Mouse (Mus musculus) cerebellum, postnatal 10 days (tissue): Measurements from ENCODE around the gene Kcnk12.

ENCODE experiments used
- DNase-seq, 2 experiments: peaks; one replicate each; pipeline ENCODE4 v3.0.0; 2021; ENCODE audit warnings: mixed read lengths in 2 of 2

Kcnk12 gene

GRCm38 (mm10) chr17:87785721-87786120, 12.1 kb downstream of the Kcnk12 start:
- no peak for DNase-seq

DNA sequence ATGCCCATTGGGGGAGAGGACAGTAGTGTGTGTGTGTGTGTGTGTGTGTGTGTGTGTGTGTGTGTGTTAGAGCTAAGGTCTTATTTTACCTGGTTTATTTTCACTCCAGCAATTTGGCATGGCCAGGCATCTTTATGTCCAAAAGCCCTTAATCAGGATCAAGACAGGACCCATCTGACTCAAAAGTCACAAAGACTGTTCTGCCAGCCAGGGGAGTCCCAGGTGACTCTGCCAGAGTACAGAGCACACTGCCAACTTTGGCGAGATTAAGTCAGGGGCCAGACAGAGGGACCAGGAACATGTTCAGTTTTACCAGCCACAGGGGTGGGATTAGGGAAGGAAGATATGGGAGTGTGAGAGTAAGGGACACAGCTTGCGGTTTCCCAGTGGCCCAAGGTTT, 12.9 kb downstream of the Kcnk12 start:
- no peak for DNase-seq

DNA sequence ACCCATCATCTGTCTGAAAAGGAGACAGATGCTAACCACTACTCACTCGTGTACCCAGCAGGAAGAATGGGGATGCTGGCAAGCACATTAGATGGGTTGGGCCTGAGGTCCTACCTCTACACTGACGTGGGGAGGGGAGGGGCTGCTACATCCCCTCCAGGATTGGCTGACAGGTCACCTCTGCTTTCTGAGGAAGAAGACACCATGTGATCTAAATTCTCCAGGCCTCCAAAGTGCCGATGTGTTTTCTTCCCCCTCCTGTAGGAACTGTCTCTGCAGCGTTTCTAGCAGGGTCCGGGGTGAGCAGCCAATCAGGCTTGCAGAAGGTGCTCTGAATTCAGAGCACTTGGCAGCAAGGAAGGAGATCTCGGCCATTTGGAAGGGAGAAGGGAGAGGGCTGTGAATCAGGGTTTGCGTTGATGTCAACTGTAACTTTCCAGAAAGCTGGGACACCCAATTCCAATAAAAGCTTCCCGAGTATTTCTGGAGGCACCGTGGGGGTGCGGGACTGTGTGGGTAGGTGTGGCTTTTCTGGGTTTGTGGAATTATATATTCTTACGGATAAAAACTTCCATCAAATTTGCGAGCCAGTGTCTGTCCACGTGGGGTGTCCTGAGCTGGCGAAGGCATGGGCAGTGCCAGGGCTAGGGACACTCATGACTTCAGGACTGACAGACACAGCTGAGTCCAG, 13.5 kb downstream of the Kcnk12 start:
- peak; percentile 57 to 61 for DNase-seq

DNA sequence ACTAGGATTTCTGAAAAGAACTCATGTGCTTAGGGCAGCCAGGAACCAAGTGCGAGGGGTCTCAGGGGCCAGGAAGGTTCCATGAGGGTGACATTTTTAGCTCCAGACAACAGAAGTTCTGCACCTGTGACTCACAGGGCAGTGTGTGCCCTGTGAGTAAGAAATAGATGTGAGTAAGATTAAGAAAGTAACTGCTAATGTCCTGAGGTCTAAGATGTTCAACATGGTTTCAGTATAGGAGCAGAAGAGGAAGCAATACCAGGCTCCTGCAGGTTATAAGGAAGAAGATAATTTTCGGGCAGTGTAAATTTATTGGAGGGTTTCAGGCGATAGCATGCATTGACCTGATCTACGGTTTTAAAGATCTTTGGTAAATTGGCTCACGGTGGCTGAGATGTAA, 16.6 kb downstream of the Kcnk12 start:
- no peak for DNase-seq

DNA sequence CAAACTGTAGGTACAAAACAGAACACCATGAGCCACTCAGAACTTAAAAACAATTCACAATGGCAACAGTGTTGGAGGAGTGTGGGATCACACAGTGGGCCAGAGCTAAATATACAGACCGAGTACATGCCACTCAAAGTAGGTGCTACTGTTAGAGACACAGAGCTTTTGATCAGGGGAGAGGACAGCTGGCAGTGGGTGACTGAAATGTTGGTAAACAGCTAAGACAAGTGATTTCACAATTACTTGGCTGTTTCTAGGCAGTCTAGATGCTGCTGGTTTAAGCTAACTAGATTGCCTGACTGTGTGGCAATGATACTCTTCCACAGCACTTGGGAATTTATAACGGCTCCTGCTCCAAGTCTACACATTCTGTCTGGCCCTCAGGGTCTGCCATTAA, 17.6 kb downstream of the Kcnk12 start:
- DNase-seq, result no peak

- DNase-seq, result no peak
These were observed 22.8 kb downstream of the Kcnk12 start for GRCm38 (mm10) chr17:87774982-87775381.

GRCm38 (mm10) chr17:87773175-87773574, 24.6 kb downstream of the Kcnk12 start:
- DNase-seq, result no peak

GRCm38 (mm10) chr17:87770766-87771165, 27.0 kb downstream of the Kcnk12 start:
- DNase-seq, result peak; percentile 88 to 90

- peak in 1 of 2 experiments; percentile 55 for DNase-seq
These were observed 30.9 kb downstream of the Kcnk12 start for GRCm38 (mm10) chr17:87766888-87767287.

GRCm38 (mm10) chr17:87765031-87765430, 32.8 kb downstream of the Kcnk12 start:
- DNase-seq, result peak in 1 of 2 experiments; percentile 50

DNA sequence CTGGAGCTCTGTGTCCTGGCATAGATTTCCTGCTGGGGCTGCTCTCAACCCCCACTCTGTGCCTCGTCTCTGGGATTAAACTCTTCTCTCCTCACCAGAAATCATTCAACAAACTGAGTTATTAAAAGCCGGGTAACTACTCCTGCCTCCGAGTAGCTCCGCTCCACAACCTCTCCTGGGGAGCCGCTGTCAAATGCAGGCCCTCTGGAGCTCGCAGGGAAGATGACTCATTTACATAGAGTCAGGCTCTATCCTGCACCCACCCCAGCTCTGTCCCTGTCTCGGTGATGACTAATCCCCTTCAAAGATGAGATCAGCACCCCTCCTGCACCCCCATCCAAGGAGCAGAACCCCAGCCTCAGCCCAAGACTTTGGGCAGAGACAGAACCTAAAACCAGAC, 34.6 kb downstream of the Kcnk12 start:
- no peak for DNase-seq

GRCm38 (mm10) chr17:87760315-87760714, 37.5 kb downstream of the Kcnk12 start:
- peak; percentile 49 to 52 for DNase-seq

DNA sequence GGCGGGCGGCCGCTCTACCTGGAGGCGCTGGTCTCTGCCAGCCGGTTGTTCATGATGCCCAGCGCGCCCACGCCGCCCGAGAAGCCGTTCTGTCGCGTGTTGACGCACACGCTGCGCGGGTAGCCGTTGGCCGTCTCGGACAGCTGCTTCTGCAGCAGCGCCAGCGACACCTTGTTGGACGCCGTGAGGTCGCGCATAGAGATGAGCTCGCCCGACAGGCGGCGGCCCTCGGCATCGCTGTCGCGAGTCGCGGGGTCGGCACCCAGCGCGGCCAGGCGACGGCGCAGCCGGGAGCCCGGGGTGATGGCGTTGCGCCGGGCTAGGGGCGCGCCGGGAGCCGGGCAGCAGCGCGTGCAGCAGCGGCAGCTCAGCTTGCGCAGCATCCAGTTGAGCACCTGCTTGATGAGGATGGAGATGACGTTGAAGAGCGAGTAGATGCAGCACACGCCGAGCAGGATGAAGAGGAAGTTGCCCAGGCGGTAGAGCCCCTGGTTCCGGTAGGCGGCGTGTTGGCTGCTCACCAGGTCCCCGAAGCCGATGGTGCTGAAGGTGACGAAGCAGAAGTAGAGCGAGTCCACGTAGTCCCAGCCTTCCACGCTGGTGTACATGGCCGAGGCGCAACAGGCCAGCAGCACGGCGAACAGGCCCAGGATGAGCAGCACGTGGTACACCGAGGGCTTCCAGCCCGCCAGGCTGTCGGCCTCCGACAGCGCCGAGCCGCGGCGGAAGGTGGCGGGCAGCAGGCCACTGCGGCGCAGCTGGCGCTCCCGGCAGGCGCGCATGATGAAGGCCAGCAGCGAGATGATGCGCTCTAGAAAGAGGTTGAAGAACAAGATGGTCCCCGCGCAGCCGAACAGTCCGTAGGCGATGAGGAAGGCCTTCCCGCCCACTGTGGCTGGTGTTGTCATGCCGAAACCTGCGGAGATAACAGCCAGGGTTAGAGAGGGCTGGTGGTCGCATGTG, 51.6 kb downstream of the Kcnk12 start:
- peak; percentile 78 to 79 for DNase-seq

DNA sequence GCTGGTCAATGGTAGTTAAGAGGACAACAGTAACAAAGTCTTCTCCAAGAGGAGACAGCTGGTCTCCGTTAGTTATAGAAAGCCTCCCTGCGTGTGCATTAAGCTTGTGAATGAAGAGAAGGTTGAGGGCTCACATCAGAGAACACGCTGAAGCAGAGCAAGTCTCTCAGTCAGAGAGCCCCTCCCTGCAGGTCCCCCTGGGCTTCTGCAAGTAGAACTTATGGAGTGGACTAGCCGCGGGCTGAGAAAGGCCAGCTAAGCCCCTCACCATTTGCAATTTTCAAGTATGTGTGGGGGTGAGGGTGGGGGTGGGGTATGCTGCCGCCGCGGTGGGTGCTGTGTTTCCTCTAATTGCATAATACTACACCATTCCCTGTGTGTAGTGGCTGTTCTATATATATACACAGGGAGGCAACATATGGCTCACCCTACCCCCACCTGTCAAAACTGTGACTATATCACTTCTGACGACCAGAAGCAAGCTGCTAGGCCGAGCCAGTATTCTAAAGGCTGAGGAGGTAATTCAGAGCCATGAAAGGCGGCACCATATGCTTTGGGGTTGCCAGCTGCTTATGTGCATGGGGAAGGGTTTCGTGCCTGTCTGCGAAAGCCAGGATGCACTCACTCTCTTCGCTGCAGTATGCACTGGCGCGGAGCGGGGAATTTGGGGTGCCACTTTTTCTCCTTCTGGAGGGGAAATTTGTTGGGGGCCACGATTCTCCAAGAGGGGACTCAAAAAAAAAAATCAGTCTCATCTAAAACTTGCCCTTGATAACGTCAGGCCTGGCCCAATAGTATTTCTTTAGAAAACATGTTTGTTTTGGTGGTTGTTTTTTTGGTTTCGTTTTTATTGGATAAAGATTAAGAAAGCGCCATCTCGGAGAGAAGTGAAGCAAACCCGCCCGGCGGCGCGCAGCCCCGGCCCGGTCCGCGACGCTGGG, 52.5 kb downstream of the Kcnk12 start:
- peak; percentile 70 for DNase-seq

DNA sequence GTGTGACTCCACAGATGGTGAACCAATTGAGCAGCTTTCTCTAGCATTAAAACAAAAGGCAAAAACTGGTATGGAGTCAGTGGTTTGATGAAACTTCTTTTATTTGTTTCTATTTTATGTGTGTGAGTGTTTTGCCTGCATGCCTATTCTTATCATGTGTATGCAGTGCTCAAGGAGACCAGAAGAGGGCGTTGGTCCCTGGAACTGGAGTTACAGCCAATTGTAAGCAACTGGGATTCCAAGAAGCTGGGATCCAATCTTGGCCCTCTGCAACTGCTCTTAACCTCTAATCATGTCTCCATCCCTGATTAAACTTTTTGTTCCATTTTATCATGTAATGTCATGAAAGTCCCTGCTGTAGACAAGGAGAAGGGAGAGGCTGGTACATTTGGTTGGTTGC, 58.0 kb downstream of the Kcnk12 start:
- no peak for DNase-seq

DNA sequence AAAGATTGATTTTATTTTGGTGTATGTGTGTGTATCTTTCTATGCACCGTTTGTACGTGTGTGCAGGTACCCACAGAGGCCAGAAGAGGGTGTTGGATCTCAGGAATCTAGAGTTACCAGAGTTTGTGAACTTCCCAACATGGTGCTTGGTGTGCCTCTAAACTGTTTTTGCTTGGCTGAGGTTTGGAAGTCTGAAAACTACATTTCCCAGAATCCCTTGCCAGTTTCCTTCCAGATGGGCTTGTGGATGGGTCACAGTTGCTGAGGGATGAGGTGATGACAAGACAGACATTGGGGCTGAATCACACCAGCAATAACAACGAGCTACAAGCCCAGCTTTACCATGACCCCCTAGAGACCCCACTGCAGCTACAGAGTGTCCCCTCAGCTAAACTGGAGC, 60.6 kb downstream of the Kcnk12 start:
- DNase-seq, result no peak

DNA sequence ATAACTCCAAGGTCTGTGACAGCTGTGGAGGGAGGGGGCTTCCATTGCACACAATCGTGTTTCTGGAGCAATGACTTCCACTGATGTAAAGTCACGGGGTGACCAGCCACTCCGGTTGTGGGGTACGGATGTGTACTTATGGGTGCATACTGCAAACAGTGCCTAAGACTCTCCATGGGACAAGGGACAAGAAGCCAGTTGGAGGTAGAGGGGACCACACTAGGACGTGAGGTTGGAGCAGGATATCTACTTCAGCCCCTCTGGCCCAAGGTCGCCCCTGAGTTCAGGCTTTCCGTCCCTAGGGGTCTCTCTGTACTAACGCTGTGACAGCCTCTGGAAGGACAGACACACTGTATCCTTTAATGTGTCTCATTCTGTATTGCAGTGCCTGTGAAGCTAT, 63.3 kb downstream of the Kcnk12 start:
- no peak for DNase-seq

DNA sequence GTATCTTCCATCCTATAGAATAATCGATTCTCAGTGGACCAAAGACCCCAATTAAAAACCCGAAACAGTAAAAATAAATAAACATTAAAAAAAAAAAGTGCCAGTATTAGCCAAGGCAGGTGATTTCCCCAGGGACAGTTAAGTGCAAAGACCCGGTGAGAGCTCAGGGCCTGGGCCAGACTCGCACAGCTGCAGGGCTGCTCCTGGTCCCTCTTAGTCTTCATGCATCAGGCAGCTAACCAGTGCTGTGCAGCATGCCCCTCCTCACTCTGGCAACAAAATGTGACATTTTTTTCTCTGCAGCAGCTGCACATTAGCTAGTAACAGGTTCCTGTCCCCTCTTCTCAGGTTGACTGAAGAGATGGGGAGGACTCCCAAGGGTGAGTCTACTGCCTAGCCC, 65.8 kb downstream of the Kcnk12 start:
- DNase-seq, result no peak

DNA sequence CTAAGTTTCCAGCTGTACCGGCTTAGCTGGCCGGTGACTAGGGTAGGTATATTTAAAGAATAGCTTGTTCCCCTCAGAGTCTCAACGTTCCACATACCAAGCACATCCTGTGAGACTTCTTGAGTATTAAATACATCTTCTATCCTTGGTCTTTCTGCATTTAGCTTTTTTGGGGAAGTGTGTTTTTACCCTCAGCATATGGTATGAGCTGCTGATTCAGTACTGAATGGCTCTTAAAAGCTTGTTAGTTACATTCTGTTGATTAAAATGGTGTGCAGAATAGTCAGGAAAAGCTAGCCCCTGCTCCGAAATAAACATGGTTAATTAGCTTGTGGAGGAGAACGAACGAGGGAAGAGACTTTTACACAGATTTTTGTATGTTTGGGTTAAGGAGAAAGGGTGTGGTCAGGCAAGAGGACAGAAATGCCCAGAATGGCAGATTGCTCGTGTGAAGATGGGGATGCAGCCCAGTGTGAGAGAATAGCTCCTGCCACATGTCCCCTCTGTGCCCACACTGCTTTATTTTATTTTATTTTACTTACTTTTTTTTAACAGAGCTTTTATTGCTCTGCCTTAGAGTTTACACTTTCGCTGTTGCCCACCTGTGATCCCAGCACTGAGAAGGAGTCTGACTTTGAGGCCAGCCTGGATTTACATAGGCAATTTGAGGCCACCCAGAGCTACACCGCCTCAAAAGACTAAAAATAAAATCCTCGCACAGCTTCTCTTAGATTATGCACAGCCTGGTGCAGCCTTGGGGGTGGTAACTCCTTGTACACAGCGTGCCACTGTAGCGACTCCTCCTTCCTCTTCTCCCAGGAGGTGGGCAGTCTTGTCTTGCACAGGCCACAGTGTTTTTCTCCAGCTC, 71.1 kb downstream of the Kcnk12 start:
- DNase-seq, result no peak

GRCm38 (mm10) chr17:87724727-87725126, 73.1 kb downstream of the Kcnk12 start:
- no peak for DNase-seq

DNA sequence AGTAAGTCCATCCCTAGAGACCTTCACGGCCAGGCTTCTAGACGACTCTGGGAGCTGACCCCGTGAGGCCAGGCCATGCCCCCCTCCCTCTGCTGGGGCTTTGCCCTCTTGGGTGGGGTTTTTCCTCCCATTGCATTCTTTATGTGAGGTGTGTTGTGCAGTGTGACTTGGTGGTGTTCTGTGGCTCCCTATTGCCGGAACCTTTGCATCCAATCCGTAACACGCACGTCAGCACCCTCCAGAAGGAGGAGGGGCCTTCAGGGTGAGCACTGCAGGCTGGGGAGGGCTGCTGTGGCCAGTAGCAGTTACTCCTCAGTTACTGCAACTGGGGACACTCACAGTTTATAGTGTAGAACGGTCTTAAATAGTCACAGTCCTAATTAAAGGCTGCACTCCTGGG, 97.7 kb downstream of the Kcnk12 start:
- no peak for DNase-seq
